Mouse (Mus musculus) ES-E14 (cell line): Measurements from ENCODE around the gene Plet1.

Experiments
- CHD2 ChIP-seq: IDR thresholded peaks from 2 replicates; pipeline ENCODE4 v1.6.1; 2014; ENCODE audit warnings: mild to moderate bottlenecking, low read depth, low read length, inconsistent platforms
- HCFC1 ChIP-seq: IDR thresholded peaks from 2 replicates; pipeline ENCODE4 v1.6.1; 2012; ENCODE audit warnings: low read length, inconsistent platforms, borderline replicate concordance; ENCODE audit not compliant: insufficient read depth
- MAFK ChIP-seq: IDR thresholded peaks from 2 replicates; pipeline ENCODE4 v1.6.1; 2014; ENCODE audit warnings: mild to moderate bottlenecking, low read depth, low read length, inconsistent platforms; ENCODE audit not compliant: insufficient read depth

GRCm38 (mm10) chr9:50497536-50497935 lies 3.2 kb downstream of the Plet1 start:
- TF ChIP-seq CHD2 = no peak
- no peak for TF ChIP-seq MAFK
- no peak for TF ChIP-seq HCFC1
